Mouse (Mus musculus): ENCODE data around the gene Lst1. TPM values are rescaled to one million over a fixed set of nuclear protein-coding genes. Genes with fewer than 3 reads are reported as not detected.

Lst1 gene
- polyA plus RNA-seq, 1 experiment from 2014 or later: 7.1 TPM

DNA sequence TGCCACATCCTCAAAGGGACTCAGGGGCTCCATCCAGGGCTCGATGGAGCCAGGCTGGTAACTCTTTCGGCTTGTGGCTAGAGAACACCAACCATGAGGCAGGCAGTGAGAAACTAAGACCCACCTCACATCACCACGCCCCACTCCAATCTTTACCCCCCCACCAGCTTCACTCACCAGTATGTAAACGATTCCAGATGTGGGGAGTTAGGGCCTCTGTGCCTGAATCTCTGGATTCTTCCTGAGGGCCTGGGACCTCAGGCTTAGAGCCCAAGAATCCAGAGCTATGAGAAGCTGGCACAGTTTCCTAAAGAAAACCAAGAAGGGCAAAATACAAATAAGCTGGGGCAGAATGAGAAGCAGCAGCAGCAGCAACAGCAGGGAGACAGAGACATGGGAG lies 34.3 kb downstream of the Lst1 start:
- peaks cover 98% of the 10 kb centered on the region for H3K36me3 ChIP-seq
- no peak overlapping the region for H3K4me3 ChIP-seq (replicated peaks)
- no peak overlapping the region for H3K4me2 ChIP-seq (replicated peaks)
- WGBS: 94% methylated on average over 4 of the region's 4 CpGs
- H3K27me3 ChIP-seq: no peaks in the 10 kb centered on the region
- H3K4me1 ChIP-seq (replicated peaks): no peaks in the 10 kb centered on the region
- H3K9ac ChIP-seq (replicated peaks): no peak overlapping the region
- ATAC-seq: no peak
- no peaks in the 10 kb centered on the region for H3K9me3 ChIP-seq
- no peak overlapping the region for H3K27ac ChIP-seq

DNA sequence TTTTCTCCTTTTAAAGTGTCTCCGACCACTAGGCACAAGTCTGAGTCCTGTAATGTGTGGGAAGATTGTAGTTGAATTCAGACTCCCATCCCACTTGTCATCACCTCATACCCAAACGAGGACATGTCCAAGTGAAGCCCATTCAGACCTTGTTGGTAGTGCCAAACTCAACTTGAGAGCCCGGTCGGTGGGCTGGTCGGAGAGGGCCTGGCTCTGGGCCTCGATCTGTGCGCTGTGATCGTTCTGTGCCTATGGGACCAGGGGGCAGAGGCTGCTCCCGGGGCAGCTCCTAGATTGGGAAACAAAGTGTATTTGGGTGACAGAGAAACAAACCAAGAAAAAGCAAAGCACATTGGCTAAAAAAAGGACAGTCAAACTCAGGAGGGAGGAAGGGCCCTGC lies 35.2 kb downstream of the Lst1 start:
- H3K27me3 ChIP-seq: no peaks in the 10 kb centered on the region
- H3K27ac ChIP-seq: no peak overlapping the region
- ATAC-seq: no peak
- no peak overlapping the region for H3K9ac ChIP-seq (replicated peaks)
- WGBS: 95% methylated on average over 9 of the region's 9 CpGs
- H3K4me3 ChIP-seq (replicated peaks): no peak overlapping the region
- no peaks in the 10 kb centered on the region for H3K4me1 ChIP-seq (replicated peaks)
- H3K9me3 ChIP-seq: no peaks in the 10 kb centered on the region
- H3K36me3 ChIP-seq: peaks cover 98% of the 10 kb centered on the region
- no peak overlapping the region for H3K4me2 ChIP-seq (replicated peaks)

DNA sequence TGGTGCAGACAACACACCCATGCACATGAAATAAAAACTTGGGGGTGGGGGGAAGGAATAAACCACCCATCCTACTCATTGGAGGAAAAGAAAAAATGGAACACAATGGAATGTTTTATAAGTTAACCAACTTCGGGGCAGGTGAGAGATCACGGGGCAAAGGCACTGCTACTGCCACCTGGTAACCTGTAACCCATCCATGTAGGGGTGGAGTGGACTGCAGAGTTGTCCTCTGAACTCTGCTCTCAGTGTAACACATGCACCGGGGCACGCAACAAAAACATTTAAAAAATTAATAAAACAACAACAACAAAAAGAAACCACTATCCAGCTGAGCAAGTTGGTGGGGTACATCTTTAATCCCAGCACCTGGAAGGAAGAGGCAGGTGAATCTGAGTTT lies 36.1 kb downstream of the Lst1 start:
- no peaks in the 10 kb centered on the region for H3K27me3 ChIP-seq
- peaks cover 98% of the 10 kb centered on the region for H3K36me3 ChIP-seq
- H3K9ac ChIP-seq (replicated peaks): no peak overlapping the region
- ATAC-seq: no peak
- WGBS: 96% methylated on average over 4 of the region's 4 CpGs
- H3K27ac ChIP-seq: no peak overlapping the region
- no peak overlapping the region for H3K4me3 ChIP-seq (replicated peaks)
- H3K4me1 ChIP-seq (replicated peaks): no peaks in the 10 kb centered on the region
- no peaks in the 10 kb centered on the region for H3K9me3 ChIP-seq
- H3K4me2 ChIP-seq (replicated peaks): no peak overlapping the region

DNA sequence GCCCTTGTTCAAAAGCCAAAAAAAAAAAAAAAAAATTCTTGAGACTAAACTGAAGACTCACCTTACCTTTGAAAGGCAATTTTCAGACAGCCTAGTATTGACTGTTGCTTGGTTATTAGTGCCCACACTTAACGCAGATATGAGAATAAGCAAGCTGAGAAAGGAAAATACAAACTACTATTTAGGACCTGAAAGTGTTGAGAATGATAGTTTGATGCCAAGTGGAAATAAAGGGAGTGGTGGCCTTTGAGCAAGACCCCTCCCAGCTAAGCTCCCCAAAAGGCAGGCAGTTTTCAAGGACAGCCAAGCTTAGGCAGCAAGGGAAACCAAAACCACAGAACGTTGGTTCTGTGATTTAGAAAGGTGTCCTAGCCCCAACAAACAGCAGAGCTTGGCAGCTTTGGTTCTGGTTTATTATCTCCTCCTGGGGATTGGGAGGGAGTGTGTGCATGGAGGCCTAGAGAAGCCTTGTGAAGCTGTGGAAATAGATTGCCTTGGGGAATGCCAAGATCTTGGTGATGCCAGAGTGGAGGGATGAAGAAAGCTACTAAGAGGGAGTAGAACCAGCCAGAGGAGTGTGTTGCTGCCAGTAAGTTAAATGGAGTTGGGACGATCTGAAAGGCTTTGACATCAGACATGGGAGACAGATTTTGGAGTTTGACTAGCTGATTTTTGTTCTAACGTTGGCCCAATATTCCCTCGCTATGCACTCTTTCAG lies 40.2 kb downstream of the Lst1 start:
- H3K4me1 ChIP-seq (replicated peaks): no peaks in the 10 kb centered on the region
- H3K9me3 ChIP-seq: 0 out of 2 replicates have a peak, but pooled peaks cover 3% of the 10 kb centered on the region
- H3K27me3 ChIP-seq: no peaks in the 10 kb centered on the region
- H3K4me3 ChIP-seq (replicated peaks): no peak overlapping the region
- ATAC-seq: no peak
- H3K27ac ChIP-seq: peak overlapping the region; percentile 39
- no peak overlapping the region for H3K4me2 ChIP-seq (replicated peaks)
- H3K36me3 ChIP-seq: peaks cover 98% of the 10 kb centered on the region
- 65% methylated on average over 5 of the region's 5 CpGs for WGBS
- H3K9ac ChIP-seq (replicated peaks): no peak overlapping the region

DNA sequence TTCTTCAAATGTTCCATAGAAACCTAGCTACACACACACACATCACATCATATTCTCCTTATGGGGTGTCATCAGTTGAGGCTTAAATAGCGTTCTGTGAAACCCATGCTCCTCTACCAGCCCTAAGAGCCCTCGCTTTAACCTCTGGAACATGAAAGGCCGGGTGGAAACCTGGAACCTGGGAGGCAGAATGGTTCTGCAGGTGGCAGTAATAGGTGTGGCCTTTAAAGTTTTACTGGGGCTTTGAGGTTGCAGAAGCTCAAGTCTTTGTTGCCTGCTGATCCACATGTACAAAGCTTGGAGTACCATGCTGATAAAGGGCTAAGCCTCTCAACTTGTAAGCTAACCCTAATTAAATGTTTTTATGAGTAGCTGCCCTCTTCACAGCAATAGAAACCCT lies 40.9 kb downstream of the Lst1 start:
- Histone ChIP-seq H3K4me3 (replicated peaks) (no peak overlapping the region), H3K9ac (replicated peaks) (no peak overlapping the region), H3K4me1 (replicated peaks) (no peaks in the 10 kb centered on the region), H3K27ac (peak overlapping the region; percentile 56; the same call in 1 of the 2 replicates), H3K4me2 (replicated peaks) (no peak overlapping the region), H3K36me3 (peaks cover 98% of the 10 kb centered on the region), H3K27me3 (no peaks in the 10 kb centered on the region), H3K9me3 (0 out of 2 replicates have a peak, but pooled peaks cover 3% of the 10 kb centered on the region)
- ATAC-seq: no peak
- WGBS: 64% methylated on average over 3 of the region's 3 CpGs

GRCm38 (mm10) chr17:35146139-35146538 lies 42.1 kb downstream of the Lst1 start:
- no peaks in the 10 kb centered on the region for H3K4me1 ChIP-seq (replicated peaks)
- peaks cover 98% of the 10 kb centered on the region for H3K36me3 ChIP-seq
- H3K4me2 ChIP-seq (replicated peaks): no peak overlapping the region
- ATAC-seq: no peak
- H3K9ac ChIP-seq (replicated peaks): no peak overlapping the region
- H3K4me3 ChIP-seq (replicated peaks): no peak overlapping the region
- H3K27ac ChIP-seq: 0 out of 2 replicates have a peak overlapping the region, but pooled peaks have one; percentile 56
- H3K9me3 ChIP-seq: 0 out of 2 replicates have a peak, but pooled peaks cover 3% of the 10 kb centered on the region
- 93% methylated on average over 5 of the region's 5 CpGs for WGBS
- H3K27me3 ChIP-seq: no peaks in the 10 kb centered on the region

DNA sequence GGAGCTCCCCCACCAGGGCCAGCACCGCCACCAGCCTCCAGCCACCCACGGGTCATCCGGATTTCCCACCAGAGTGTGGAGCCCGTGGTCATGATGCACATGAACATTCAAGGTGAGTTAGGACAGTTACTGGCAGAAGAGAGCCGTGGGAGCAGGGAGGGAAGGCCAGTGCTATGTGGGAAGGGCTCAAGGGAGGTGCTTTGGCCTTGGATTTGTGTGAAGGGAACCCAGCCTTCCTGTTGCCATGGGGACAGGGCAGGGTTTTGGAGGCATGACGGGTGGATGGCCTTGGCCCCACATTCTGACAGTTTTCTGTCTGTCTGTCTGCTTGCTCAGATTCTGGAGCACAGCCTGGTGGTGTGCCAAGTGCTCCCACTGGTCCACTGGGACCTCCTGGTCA lies 46.3 kb downstream of the Lst1 start:
- Histone ChIP-seq H3K27me3 (no peaks in the 10 kb centered on the region), H3K27ac (no peak overlapping the region), H3K9me3 (0 out of 2 replicates have a peak, but pooled peaks cover 3% of the 10 kb centered on the region), H3K4me3 (replicated peaks) (no peak overlapping the region), H3K4me1 (replicated peaks) (peaks cover 17% of the 10 kb centered on the region), H3K36me3 (peaks cover 89% of the 10 kb centered on the region), H3K9ac (replicated peaks) (no peak overlapping the region), H3K4me2 (replicated peaks) (no peak overlapping the region)
- WGBS: 86% methylated on average over 6 of the region's 6 CpGs
- no peak for ATAC-seq

DNA sequence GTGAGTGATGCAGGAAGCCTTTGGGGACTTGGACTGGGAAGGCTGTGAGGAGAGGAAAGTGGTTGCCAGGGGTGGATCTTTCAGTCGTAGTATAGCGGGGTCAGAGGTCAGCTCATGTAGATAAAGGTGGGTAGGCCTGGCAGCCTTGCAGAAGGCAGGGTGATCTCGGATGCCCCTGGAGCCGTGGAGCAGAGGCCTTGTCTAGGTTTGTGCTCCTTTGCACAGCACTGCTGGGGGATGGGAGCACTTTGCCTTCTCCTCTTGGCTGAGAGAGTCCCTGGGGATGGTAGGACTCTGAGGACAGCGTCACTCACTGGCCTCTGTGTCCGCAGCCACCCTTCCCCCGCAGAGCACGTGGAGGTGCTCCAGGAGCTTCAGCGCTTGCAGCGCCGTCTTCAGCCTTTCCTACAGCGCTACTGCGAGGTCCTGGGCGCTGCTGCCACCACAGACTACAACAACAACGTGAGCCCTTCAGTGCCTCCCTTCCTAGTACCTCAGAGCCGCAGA lies 47.7 kb downstream of the Lst1 start:
- H3K4me2 ChIP-seq (replicated peaks): no peak overlapping the region
- H3K4me1 ChIP-seq (replicated peaks): peaks cover 26% of the 10 kb centered on the region
- 81% methylated on average over 16 of the region's 16 CpGs for WGBS
- H3K27me3 ChIP-seq: no peaks in the 10 kb centered on the region
- no peak overlapping the region for H3K4me3 ChIP-seq (replicated peaks)
- H3K9me3 ChIP-seq: 0 out of 2 replicates have a peak, but pooled peaks cover 3% of the 10 kb centered on the region
- ATAC-seq: no peak
- H3K27ac ChIP-seq: no peak overlapping the region
- no peak overlapping the region for H3K9ac ChIP-seq (replicated peaks)
- peaks cover 74% of the 10 kb centered on the region for H3K36me3 ChIP-seq

GRCm38 (mm10) chr17:35139269-35139668 lies 49.0 kb downstream of the Lst1 start:
- peaks cover 26% of the 10 kb centered on the region for H3K4me1 ChIP-seq (replicated peaks)
- H3K4me2 ChIP-seq (replicated peaks): no peak overlapping the region
- no peak overlapping the region for H3K9ac ChIP-seq (replicated peaks)
- ATAC-seq: no peak
- H3K27ac ChIP-seq: no peak overlapping the region
- no peaks in the 10 kb centered on the region for H3K27me3 ChIP-seq
- 98% methylated on average over 3 of the region's 3 CpGs for WGBS
- H3K4me3 ChIP-seq (replicated peaks): no peak overlapping the region
- peaks cover 62% of the 10 kb centered on the region for H3K36me3 ChIP-seq
- H3K9me3 ChIP-seq: 0 out of 2 replicates have a peak, but pooled peaks cover 3% of the 10 kb centered on the region

DNA sequence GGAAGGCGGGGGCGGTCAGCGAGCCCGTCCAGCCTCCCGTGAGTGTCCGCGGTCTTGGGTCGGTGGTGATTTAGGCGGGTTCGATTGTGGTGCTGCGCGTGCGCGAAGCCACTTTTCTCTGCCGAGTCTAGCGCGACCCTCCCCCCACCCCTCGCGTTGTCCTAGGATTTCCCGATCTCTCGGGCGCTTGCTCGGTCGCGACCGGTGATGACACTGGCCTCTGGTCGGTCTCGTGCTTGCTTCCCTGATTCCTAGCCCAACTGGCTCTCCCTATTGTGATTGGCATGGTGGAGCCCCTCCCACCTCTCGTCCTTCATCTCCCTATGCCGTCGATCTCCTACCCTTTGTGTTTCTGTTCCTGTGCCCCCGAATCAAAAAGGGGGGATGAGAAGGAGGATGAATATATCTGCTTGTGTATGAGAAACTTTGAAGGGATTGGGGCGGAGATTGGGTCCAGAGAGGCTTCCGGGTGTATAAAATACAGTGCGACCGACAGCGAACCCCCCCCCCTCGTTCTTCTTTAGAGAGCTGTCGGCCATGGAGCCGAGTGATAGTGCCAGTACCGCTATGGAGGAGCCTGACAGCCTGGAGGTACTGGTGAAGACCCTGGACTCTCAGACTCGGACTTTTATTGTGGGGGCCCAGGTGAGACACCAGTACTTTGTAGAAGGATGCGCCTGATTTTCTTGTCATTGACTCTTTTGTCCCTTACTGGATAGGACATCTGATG lies 52.5 kb downstream of the Lst1 start:
- peak; percentile 78 for ATAC-seq
- peak overlapping the region; percentile 80 for H3K4me3 ChIP-seq (replicated peaks)
- peak overlapping the region; percentile 91 for H3K4me2 ChIP-seq (replicated peaks)
- peaks cover 27% of the 10 kb centered on the region for H3K36me3 ChIP-seq
- under 1% methylated on average over 43 of the region's 43 CpGs for WGBS
- no peaks in the 10 kb centered on the region for H3K9me3 ChIP-seq
- peaks cover 26% of the 10 kb centered on the region for H3K4me1 ChIP-seq (replicated peaks)
- H3K9ac ChIP-seq (replicated peaks): peak overlapping the region; percentile 89
- no peaks in the 10 kb centered on the region for H3K27me3 ChIP-seq
- peak overlapping the region; percentile 97 for H3K27ac ChIP-seq
